Mouse (Mus musculus): ENCODE measurements around the gene Fgf2. TPM values are rescaled to one million over a fixed set of nuclear protein-coding genes. Genes with fewer than 3 reads are reported as not detected.

Gene Fgf2
- total and polyA plus RNA-seq, 3 experiments: 0.25 to 0.70 TPM; not detected in 1

GRCm38 (mm10) chr3:37420072-37420471 lies 71.9 kb downstream of the Fgf2 start, which contains the start of gene Nudt6:
Nudt6 (minus strand) TSS chr3:37420211.
- H3K79me2 ChIP-seq (replicated peaks; ENCODE audit: control insufficient read depth, extremely low read depth, insufficient read depth, poor library complexity, severe bottlenecking): peaks cover 32% of the 10 kb centered on the region
- H3K27me3 ChIP-seq (replicated peaks): no peaks in the 10 kb centered on the region
- peaks cover 4 to 29% of the 10 kb centered on the region in 2 experiments for H3K4me1 ChIP-seq (ENCODE audit: control insufficient read depth in 1 of 2, insufficient read depth in 2 of 2)
- H3K4me3 ChIP-seq (replicated peaks in 1 of 3; ENCODE audit: low read depth in 2 of 3, low read length in 2 of 3, poor library complexity in 1 of 3): peak within 1 kb of the TSS; percentile 78 to 98 (median 96)
- in situ Hi-C loops (cut with MboI; ENCODE audit: low pct_ligation_motif_present, low pct_unique_long_range_greater_than_20kb, low sequenced_read_pairs) (no loop called here), dilution Hi-C loops (cut with MboI; ENCODE audit: extremely low pct_ligation_motif_present, extremely low pct_unique_long_range_greater_than_20kb, low sequenced_read_pairs) (no loop called here)
- DNase-seq (ENCODE audit: extremely low read depth): peak; percentile 88
- no peaks in the 10 kb centered on the region for H3K9me3 ChIP-seq (replicated peaks; ENCODE audit: low read length)
- H3K36me3 ChIP-seq (replicated peaks in 1 of 2; ENCODE audit: control insufficient read depth in 1 of 2, insufficient read depth in 1 of 2, low read length in 1 of 2): peaks cover 2 to 25% of the 10 kb centered on the region in 2 experiments
- peak within 1 kb of the TSS; percentile 95 for H3K4me2 ChIP-seq (ENCODE audit: insufficient read depth, low read depth, poor library complexity, severe bottlenecking)
- peak within 1 kb of the TSS; percentile 93 for H3K27ac ChIP-seq (ENCODE audit: insufficient read depth, low read depth)
- peak within 1 kb of the TSS; percentile 86 for H3K9ac ChIP-seq (ENCODE audit: insufficient read depth, low read depth)
- peak; percentile 84 for TF ChIP-seq CHD2 (IDR thresholded peaks at IDR 0.05; ENCODE audit: low read length)
- peak; percentile 80 for TF ChIP-seq POLR2A (IDR thresholded peaks at IDR 0.05; ENCODE audit: low read depth, low read length)
- no peak; the same call in 1 of the 2 replicates for TF ChIP-seq CHD1 (IDR thresholded peaks at IDR 0.05; ENCODE audit: low read depth, low read length)
- no peak for TF ChIP-seq JUN (IDR thresholded peaks at IDR 0.05; ENCODE audit: insufficient read depth, low read depth, low read length)
- TF ChIP-seq EP300 (IDR thresholded peaks at IDR 0.05; ENCODE audit: low read length): no peak
- peak; percentile 98 for TF ChIP-seq BHLHE40 (IDR thresholded peaks at IDR 0.05; ENCODE audit: low read depth, low read length)
- TF ChIP-seq POLR2AphosphoS2 (IDR thresholded peaks at IDR 0.05; ENCODE audit: low read depth, low read length): no peak; the same call in 1 of the 2 replicates
- TF ChIP-seq JUND (conservative IDR thresholded peaks at IDR 0.05; ENCODE audit: low read depth, low read length): no peak
- no peak for TF ChIP-seq USF2 (conservative IDR thresholded peaks at IDR 0.05; ENCODE audit: low read depth, low read length)
- no peak for TF ChIP-seq ZMIZ1 (IDR thresholded peaks at IDR 0.05; ENCODE audit: low read depth, low read length)
- TF ChIP-seq MYC (IDR thresholded peaks at IDR 0.05; ENCODE audit: low read depth, low read length): peak; percentile 82
- no peak for TF ChIP-seq RAD21 (IDR thresholded peaks at IDR 0.05; ENCODE audit: low read depth, low read length)
- TF ChIP-seq E2F4 (IDR thresholded peaks at IDR 0.05; ENCODE audit: insufficient replicate concordance, low read depth, low read length): 0 out of 2 replicates have a peak, but pooled peaks have one; percentile 56
- TF ChIP-seq NRF1 (IDR thresholded peaks at IDR 0.05; ENCODE audit: low read depth, low read length): peak; percentile 50; the same call in 1 of the 2 replicates
- TF ChIP-seq MAZ (IDR thresholded peaks at IDR 0.05; ENCODE audit: low read depth, low read length): peak; percentile 43; the same call in 1 of the 2 replicates
- peak; percentile 41; the same call in 1 of the 2 replicates for TF ChIP-seq ETS1 (conservative IDR thresholded peaks at IDR 0.05; ENCODE audit: low read depth, low read length)
- TF ChIP-seq SIN3A (IDR thresholded peaks at IDR 0.05; ENCODE audit: low read length): peak; percentile 95
- no peak; the same call in 1 of the 2 replicates for TF ChIP-seq IRF4 (IDR thresholded peaks at IDR 0.05; ENCODE audit: low read depth, low read length)
- TF ChIP-seq UBTF (IDR thresholded peaks at IDR 0.05; ENCODE audit: low read depth, low read length): no peak
- TF ChIP-seq MXI1 (IDR thresholded peaks at IDR 0.05; ENCODE audit: low read depth, low read length): peak; percentile 100
- TF ChIP-seq RCOR1 (conservative IDR thresholded peaks at IDR 0.05; ENCODE audit: low read depth, low read length): 0 out of 2 replicates have a peak, but pooled peaks have one; percentile 7
- TF ChIP-seq MAX (IDR thresholded peaks at IDR 0.05; ENCODE audit: low read length): peak; percentile 91; the same call in 1 of the 2 replicates
- TF ChIP-seq ELF1 (IDR thresholded peaks at IDR 0.05; ENCODE audit: low read depth, low read length): peak; percentile 72
- no peak for TF ChIP-seq MAFK (IDR thresholded peaks at IDR 0.05; ENCODE audit: insufficient replicate concordance, low read length)
- peak; percentile 81 for TF ChIP-seq HCFC1 (IDR thresholded peaks at IDR 0.05; ENCODE audit: low read depth, low read length)
- peak; percentile 62; the same call in 1 of the 2 replicates for TF ChIP-seq NELFE (IDR thresholded peaks at IDR 0.05; ENCODE audit: low read depth, low read length)
- TF ChIP-seq MEF2A (IDR thresholded peaks at IDR 0.05; ENCODE audit: borderline replicate concordance, low read depth, low read length): peak; percentile 39; the same call in 1 of the 2 replicates
- no peak for TF ChIP-seq ZKSCAN1 (IDR thresholded peaks at IDR 0.05; ENCODE audit: borderline replicate concordance, low read depth, low read length)
- TF ChIP-seq CTCF (conservative IDR thresholded peaks at IDR 0.05 in 1 of 2, IDR thresholded peaks at IDR 0.05 in 1 of 2; ENCODE audit: low read depth in 2 of 2, low read length in 2 of 2): no peak
- peak; percentile 53; the same call in 1 of the 2 replicates for TF ChIP-seq TCF12 (IDR thresholded peaks at IDR 0.05; ENCODE audit: low read depth, low read length)
- TF ChIP-seq KAT2A (IDR thresholded peaks at IDR 0.05; ENCODE audit: insufficient replicate concordance, low read length): peak; percentile 58; the same call in 1 of the 2 replicates
- TF ChIP-seq ZNF384 (IDR thresholded peaks at IDR 0.05; ENCODE audit: low read depth, low read length): no peak
- TF ChIP-seq USF1 (IDR thresholded peaks at IDR 0.05; ENCODE audit: low read depth, low read length): no peak
- no peak for TF ChIP-seq PAX5 (IDR thresholded peaks at IDR 0.05; ENCODE audit: low read length)
- TF ChIP-seq ZC3H11A (IDR thresholded peaks at IDR 0.05; ENCODE audit: low read depth, low read length): no peak
